Mouse (Mus musculus) liver, adult 2 months (tissue): Measurements from ENCODE around the gene Ncapd2.

Source experiments
- CTCF ChIP-seq: fragments of 200-500 bp; IDR thresholded peaks from 2 replicates; pipeline ENCODE4 v1.5.1; 2011; ENCODE audit warnings: low read depth, low read length, control low read depth
- POLR2A ChIP-seq: fragments of 200-500 bp; IDR thresholded peaks from 2 replicates; pipeline ENCODE4 v1.6.1; 2011; ENCODE audit warnings: low read length, control low read depth; ENCODE audit not compliant: insufficient read depth; ENCODE audit errors: extremely low read depth

DNA sequence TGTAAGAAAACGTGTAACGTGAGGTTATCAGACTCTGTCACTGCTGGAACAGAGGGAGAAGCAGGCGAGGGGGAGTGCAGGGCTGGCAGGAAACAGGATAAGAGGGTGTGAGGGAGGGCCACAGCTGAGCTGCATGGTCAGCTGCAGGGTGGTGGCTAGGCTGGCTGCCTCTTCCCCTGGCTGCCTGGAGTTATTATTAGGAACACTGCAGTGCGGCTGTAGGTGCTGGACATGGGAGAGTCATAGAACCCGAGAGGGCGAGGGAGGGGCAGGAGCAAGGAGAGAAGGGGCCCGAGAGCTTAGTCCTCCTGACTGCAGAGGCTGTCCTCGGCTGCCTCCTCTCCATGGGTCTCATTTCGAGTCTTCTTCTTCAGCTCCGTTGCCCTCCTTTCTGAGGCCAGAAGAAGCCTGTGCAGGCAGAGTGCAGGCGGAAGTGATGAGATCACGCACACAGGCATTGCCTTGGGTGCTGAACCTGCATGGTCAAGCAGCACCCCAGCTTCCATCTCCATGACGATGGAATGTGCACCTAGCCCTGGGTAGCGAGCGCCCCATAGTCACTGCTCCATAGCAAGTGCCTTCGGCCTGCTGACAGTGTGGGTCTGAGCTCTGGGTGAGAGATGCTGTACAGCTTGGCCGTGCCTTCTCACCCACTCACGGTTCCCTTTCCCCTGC lies 43.1 kb downstream of the Ncapd2 start:
- TF ChIP-seq CTCF = no peak
- no peak for TF ChIP-seq POLR2A
